Mouse (Mus musculus) hindbrain, postnatal 0 days (tissue): Measurements from ENCODE around the gene Nab1. TPM values are rescaled to one million over a fixed set of nuclear protein-coding genes. Genes with fewer than 3 reads are reported as not detected.

Experiments
- ATAC-seq: fragments of 200-750 bp; cut with Nextera tagmentation; 2 replicates; pipeline ENCODE4 v1.8.0; 2017; ENCODE audit warnings: mild to moderate bottlenecking, moderate TSS enrichment, moderate library complexity
- DNase-seq: peaks from one replicate; pipeline ENCODE4 v3.0.0-alpha.2; 2015; ENCODE audit warnings: low spot score
- H3K27ac ChIP-seq: fragments of 300-500 bp; sonication (generic); 2 replicates; pipeline ENCODE4 v1.5.1; 2014; ENCODE audit warnings: mild to moderate bottlenecking
- H3K27me3 ChIP-seq: fragments of 300-500 bp; sonication (generic); 2 replicates; pipeline ENCODE4 v1.6.1; 2014; ENCODE audit warnings: low read length, mixed read lengths; ENCODE audit not compliant: insufficient read depth
- H3K36me3 ChIP-seq: fragments of 300-500 bp; sonication (generic); 2 replicates; pipeline ENCODE4 v1.6.1; 2014; ENCODE audit warnings: low read length, mixed read lengths; ENCODE audit not compliant: insufficient read depth
- H3K4me1 ChIP-seq: fragments of 300-500 bp; sonication (generic); 2 replicates; pipeline ENCODE4 v1.6.1; 2014; ENCODE audit warnings: antibody characterized with exemption, low read length, mixed read lengths; ENCODE audit not compliant: insufficient read depth
- H3K4me2 ChIP-seq: fragments of 300-500 bp; sonication (generic); 2 replicates; pipeline ENCODE4 v1.6.1; 2014; ENCODE audit warnings: low read depth, mild to moderate bottlenecking, low read length, moderate library complexity, mixed read lengths
- H3K4me3 ChIP-seq: fragments of 300-500 bp; sonication (generic); 2 replicates; pipeline ENCODE4 v1.5.1; 2014; ENCODE audit warnings: low read length
- H3K9ac ChIP-seq: fragments of 300-500 bp; sonication (generic); replicated peaks from 2 replicates; pipeline ENCODE4 v1.6.1; 2014; ENCODE audit warnings: mild to moderate bottlenecking, low read length, moderate library complexity, mixed read lengths
- H3K9me3 ChIP-seq: fragments of 300-500 bp; sonication (generic); 2 replicates; pipeline ENCODE4 v1.6.1; 2016; ENCODE audit warnings: low read length, mixed read lengths
- CTCF ChIP-seq: IDR thresholded peaks from 2 replicates; pipeline ENCODE4 v1.5.1; 2016; ENCODE audit warnings: antibody characterized with exemption, control low read depth, low read depth
- WGBS: fragments of 180-500 bp; shearing (Covaris S2); extraction: QIAGEN DNeasy Blood & Tissue Kit; methylation state at CpG from one replicate; pipeline ENCODE4 v1.1.7; 2014; 5-methylcytosine and 5-hydroxymethylcytosine counted together
- polyA plus RNA-seq: library from polyadenylated mRNA; unstranded; fragments of >200 nt; fragmentation: Nextera tagmentation; extraction: Ambion mirVana; gene quantifications from 2 replicates; pipeline ENCODE4 v1.2.1, GENCODE M21; 2015
- total RNA-seq: library from RNA; depleted of rRNA; stranded (reverse); fragments of >200 nt; gene quantifications from 2 replicates; pipeline ENCODE4 v1.2.3, GENCODE M21; 2014

The Nab1 gene
- total and polyA plus RNA-seq, 2 experiments from 2014 or later, result 9.8 to 15.7 TPM

DNA sequence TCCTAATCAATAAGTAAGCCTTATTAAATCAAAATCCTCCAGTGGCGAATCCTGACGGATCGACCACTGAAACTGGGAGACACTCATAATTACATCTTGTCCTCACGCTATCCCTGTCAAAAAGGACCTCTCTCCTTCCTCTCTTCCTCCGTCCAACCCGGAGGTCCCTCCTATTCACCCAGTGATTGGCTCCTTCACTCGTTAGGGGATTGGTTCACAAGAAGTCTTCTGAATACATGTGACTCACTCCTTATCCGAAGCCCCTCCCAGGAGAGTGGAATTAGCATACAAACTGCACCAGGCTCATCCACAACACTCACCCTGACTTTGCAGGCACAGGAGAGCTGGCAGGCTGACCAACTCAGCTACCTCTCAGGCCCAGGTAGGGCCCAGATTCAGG lies 68.7 kb downstream of the Nab1 start:
- H3K27ac ChIP-seq, result no peak overlapping the region
- no peaks in the 10 kb centered on the region for H3K4me1 ChIP-seq
- DNase-seq, result no peak
- no peak for TF ChIP-seq CTCF
- no peak overlapping the region for H3K9ac ChIP-seq
- H3K4me2 ChIP-seq, result no peak overlapping the region
- no peaks in the 10 kb centered on the region for H3K36me3 ChIP-seq
- no peak overlapping the region for H3K4me3 ChIP-seq
- no peak for ATAC-seq
- H3K9me3 ChIP-seq, result no peaks in the 10 kb centered on the region
- H3K27me3 ChIP-seq, result no peaks in the 10 kb centered on the region
- WGBS, result 87% methylated on average over 8 of the region's 8 CpGs

DNA sequence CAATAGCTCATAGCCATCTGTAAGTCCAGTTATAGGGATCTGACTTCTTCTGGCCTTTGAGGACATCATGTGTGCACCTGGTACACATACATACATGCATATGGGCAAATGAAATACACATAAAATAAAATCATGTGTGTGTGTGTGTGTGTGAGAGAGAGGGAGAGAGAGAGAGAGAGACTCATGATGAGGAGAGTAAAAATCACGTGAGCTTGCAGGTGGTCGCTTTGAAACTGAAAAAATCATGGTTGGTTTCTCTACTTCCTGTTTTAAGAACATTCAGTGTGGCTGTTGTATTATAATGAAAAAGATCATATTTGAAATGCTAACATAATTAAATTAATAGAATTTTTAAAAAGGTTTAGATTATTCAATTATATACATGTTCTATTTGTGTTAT lies 69.9 kb downstream of the Nab1 start:
- Histone ChIP-seq H3K4me1 (no peaks in the 10 kb centered on the region), H3K9me3 (no peaks in the 10 kb centered on the region), H3K27ac (no peak overlapping the region), H3K36me3 (no peaks in the 10 kb centered on the region), H3K27me3 (no peaks in the 10 kb centered on the region), H3K4me2 (no peak overlapping the region), H3K9ac (no peak overlapping the region), H3K4me3 (no peak overlapping the region)
- DNase-seq, result no peak
- ATAC-seq, result no peak
- WGBS, result 98% methylated on average over 2 of the region's 2 CpGs
- no peak for TF ChIP-seq CTCF

DNA sequence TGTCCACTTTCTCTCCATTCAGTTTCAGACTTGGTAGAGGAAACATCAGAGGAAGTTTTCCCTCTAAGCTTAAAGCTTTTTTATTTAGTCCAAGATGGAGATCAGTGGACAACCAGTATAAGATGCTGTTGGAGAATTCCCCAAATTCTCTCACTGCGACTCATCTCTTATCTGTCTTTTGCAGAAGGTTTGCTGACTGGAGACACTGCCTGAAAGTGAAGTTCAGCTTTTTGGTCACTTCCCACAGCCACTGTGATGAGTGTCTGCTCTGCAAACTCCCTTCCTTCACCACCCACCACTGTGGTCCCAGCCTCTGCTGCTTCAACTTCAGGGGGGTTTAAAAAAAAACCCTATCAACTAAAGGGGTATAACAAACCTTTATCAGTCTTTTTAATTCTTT lies 70.4 kb downstream of the Nab1 start:
- no peaks in the 10 kb centered on the region for H3K4me1 ChIP-seq
- no peak for ATAC-seq
- DNase-seq, result no peak
- H3K27me3 ChIP-seq, result no peaks in the 10 kb centered on the region
- no peak overlapping the region for H3K9ac ChIP-seq
- no peaks in the 10 kb centered on the region for H3K9me3 ChIP-seq
- TF ChIP-seq CTCF, result no peak
- H3K4me2 ChIP-seq, result no peak overlapping the region
- no peaks in the 10 kb centered on the region for H3K36me3 ChIP-seq
- no peak overlapping the region for H3K27ac ChIP-seq
- H3K4me3 ChIP-seq, result no peak overlapping the region
- 92% methylated on average over 1 of the region's 1 CpGs for WGBS

DNA sequence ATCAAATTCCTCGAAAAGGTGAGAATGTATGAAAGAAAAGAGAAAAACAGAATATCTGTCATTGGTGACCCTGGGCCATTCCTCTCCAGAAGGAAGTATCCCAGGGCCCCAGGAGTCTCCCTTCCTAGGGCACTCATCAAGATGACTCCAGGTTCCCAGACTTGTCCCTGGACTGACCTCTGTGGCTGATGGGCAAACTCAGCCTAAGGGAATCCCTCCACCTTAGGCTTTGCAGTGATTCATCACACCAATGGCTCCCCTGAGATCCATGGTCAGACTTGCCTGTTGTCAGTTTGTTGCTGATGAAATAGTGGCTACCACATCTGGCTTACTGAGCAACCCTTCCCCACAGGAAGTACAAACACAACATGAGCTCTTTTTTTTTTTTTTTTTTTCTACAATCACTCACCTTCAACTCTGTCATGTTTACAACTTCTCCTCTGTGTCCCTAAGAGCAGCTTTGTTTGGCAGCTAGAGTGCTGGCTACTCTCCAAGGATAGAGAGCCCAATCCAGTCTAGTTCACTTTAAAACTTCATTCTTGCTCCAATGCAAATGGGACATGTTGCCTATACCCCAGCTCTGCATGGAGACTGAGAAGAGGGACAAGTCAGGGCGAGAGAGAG lies 72.5 kb downstream of the Nab1 start:
- Histone ChIP-seq H3K27me3 (no peaks in the 10 kb centered on the region), H3K36me3 (no peaks in the 10 kb centered on the region), H3K4me3 (no peak overlapping the region), H3K9ac (no peak overlapping the region), H3K9me3 (no peaks in the 10 kb centered on the region), H3K27ac (no peak overlapping the region), H3K4me2 (no peak overlapping the region), H3K4me1 (no peaks in the 10 kb centered on the region)
- WGBS, result 71% methylated on average over 2 of the region's 2 CpGs
- ATAC-seq (no peak), DNase-seq (no peak)
- TF ChIP-seq CTCF, result no peak

DNA sequence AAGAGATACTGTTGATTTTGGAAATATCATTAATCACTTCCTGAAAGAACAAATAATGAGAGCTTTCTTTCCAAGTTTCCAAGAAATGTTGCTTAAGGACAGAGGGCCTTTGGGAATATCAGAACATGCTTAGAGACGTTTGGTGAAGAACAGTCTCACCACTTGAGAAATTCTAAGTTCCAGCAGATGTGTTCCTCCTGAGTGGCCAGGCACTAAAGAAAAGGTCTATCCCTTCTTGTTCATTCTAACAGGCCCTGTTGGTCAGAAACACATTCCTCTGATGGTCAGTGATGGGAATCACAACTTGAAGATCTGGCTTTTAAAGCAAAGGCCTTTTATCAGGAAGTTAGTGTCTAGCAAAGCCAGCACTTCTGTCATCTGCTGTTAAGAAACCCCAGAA lies 76.6 kb downstream of the Nab1 start:
- 71% methylated on average over 1 of the region's 1 CpGs for WGBS
- TF ChIP-seq CTCF, result no peak
- DNase-seq (no peak), ATAC-seq (no peak)
- H3K9ac ChIP-seq, result no peak overlapping the region
- no peaks in the 10 kb centered on the region for H3K27me3 ChIP-seq
- no peaks in the 10 kb centered on the region for H3K36me3 ChIP-seq
- H3K27ac ChIP-seq, result no peak overlapping the region
- H3K4me1 ChIP-seq, result no peaks in the 10 kb centered on the region
- H3K4me2 ChIP-seq, result no peak overlapping the region
- no peak overlapping the region for H3K4me3 ChIP-seq
- no peaks in the 10 kb centered on the region for H3K9me3 ChIP-seq

DNA sequence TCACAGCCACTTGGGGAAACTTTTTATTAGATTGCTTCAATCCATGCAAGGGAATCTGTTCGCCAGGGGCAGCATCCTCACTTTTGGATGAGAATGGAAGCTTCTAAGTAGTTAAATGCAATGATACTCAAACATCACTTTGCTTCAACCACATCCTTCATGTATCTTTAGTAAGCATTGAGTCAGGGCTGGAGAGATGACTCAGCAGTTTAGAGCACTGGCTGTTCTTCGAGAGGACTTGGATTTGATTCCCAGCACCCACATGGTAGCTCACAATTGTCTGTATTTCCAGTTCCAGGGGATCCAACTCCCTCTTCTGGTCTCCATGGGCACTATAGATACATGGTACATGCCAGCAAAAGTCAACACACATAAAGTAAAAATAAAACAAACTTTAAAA lies 77.4 kb downstream of the Nab1 start:
- no peak overlapping the region for H3K9ac ChIP-seq
- no peak overlapping the region for H3K27ac ChIP-seq
- H3K9me3 ChIP-seq, result no peaks in the 10 kb centered on the region
- H3K4me3 ChIP-seq, result no peak overlapping the region
- H3K4me1 ChIP-seq, result no peaks in the 10 kb centered on the region
- no peak for ATAC-seq
- TF ChIP-seq CTCF, result no peak
- H3K27me3 ChIP-seq, result no peaks in the 10 kb centered on the region
- H3K4me2 ChIP-seq, result no peak overlapping the region
- no peak for DNase-seq
- 71% methylated on average over 2 of the region's 2 CpGs for WGBS
- H3K36me3 ChIP-seq, result no peaks in the 10 kb centered on the region

DNA sequence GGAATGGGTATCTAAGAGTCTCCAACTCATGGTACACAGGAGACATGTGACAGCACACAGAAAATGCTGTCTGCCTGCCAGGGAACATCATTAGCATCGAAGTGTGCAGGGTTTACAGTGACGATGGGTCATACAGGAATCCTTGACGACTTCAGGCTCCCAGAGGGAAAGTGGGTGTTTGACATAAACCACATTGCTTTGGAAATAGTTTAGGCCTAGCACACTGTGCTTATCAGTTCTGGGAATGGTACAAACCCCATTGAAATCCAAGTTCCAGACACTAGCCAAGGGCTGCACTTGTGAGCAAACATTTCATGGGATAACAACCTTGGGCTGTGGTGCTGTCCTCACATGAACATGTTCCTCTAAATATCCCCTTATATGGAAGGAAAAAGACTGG lies 78.3 kb downstream of the Nab1 start:
- no peaks in the 10 kb centered on the region for H3K9me3 ChIP-seq
- H3K27me3 ChIP-seq, result no peaks in the 10 kb centered on the region
- no peaks in the 10 kb centered on the region for H3K4me1 ChIP-seq
- H3K4me2 ChIP-seq, result no peak overlapping the region
- no peak for ATAC-seq
- no peak overlapping the region for H3K4me3 ChIP-seq
- no peaks in the 10 kb centered on the region for H3K36me3 ChIP-seq
- H3K27ac ChIP-seq, result no peak overlapping the region
- no peak for DNase-seq
- TF ChIP-seq CTCF, result no peak
- 77% methylated on average over 3 of the region's 3 CpGs for WGBS
- no peak overlapping the region for H3K9ac ChIP-seq
